Mouse (Mus musculus): ENCODE results near the gene Olfr522.

The Olfr522 gene

DNA sequence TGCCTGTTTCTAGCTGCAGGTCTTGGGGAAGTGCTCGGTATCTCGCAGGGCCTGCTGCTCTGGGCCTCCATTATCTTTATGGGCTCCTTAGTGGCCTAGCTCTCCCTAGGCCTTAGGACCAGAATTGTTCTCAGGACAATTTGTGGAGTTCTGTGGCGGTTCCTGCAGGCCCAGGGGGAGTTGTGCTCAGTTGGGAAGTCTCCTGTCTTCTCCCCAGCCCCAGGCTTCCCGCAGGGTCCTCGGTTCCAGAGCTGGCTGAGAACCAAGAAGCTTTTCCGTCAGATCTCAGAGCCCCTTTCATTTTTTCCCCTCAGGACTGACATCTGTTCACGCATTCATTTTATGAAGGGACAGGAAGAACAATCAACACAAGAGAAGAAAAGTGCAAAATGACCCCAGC is at the start of gene Olfr522:
Gene Olfr522 (minus strand): TSS at position 101 of the 400 bp plus-strand sequence.
- DNase-seq (ENCODE audit: low spot score), result no peak

DNA sequence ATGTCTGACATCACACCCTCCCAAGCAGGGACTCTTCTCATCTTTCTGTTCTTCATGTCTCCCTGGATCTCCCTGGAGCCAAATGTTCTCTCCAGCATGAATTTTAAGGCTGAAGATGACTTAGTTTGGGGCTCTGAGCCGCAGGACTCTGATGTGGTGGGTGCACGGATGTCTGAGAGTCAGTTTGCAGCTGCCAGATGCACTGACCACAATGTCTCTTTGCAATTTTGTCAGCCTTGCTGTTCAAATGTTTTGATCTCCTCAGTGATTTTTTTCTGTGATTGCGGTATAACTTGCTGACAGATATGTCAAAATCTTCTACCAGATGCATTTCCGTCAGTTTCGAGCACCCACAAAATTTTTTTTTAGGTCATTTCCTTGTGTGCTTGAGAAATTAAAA is 49.3 kb upstream of the Olfr522 start:
- DNase-seq (ENCODE audit: low spot score), result no peak

DNA sequence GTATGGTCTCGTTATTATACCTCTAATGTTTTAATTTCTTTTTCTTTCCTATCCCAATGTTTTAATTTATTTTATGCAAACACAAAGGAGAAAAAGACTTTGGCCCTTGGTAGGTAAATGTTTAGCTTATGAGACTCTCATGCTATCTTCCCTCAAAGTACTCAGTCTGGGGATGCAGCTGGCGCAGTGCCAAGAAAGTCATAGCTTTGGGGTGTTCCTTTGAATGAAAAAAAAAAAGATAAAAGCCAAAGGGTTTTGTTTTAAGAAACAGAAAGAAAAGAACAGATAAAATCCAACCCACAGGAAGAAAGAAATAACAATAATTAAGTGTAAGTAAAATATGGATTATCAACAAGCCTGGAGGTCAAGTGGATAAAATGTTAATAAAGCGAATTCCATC is 44.1 kb upstream of the Olfr522 start:
- no peak for DNase-seq (ENCODE audit: low spot score)

DNA sequence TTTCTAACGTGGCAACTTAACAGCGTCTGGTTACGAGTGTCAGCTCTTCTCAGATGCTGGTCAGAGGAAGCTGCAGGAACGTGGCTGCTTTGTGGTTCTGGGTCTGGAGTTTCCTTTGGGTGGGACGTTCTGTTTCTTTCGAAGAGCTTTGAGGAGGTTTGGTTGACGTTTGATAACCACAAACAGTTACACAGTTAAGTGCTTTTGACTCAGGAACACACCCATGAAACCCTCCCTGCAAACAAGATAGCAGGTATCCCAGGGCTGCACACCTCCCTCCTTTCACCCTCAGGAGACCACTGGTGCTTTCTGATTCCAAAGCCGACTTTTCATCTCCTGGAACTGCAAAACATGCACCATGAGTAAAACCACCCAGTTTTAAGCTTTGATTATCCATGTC is 43.6 kb upstream of the Olfr522 start:
- no peak for DNase-seq (ENCODE audit: low spot score)

DNA sequence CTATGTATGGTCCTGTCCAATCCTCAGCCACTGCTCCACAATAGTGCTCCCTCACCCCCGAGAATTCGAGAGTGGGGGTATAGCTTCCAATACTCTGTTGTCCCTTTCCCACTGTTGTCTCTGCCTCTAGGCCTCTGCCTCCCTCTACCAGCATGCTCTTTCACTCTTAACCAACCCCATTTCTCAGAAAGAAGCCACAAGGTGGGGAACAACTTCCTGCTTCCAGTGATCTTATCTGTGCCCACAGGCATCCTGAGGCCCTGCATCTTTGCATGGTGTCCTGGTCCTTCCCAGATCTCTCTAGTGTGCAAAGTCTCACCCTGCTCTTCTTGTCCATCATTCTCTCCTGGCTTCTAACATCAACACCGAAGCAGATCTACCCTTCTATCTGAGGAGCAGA is 42.3 kb upstream of the Olfr522 start:
- no peak for DNase-seq (ENCODE audit: low spot score)

DNA sequence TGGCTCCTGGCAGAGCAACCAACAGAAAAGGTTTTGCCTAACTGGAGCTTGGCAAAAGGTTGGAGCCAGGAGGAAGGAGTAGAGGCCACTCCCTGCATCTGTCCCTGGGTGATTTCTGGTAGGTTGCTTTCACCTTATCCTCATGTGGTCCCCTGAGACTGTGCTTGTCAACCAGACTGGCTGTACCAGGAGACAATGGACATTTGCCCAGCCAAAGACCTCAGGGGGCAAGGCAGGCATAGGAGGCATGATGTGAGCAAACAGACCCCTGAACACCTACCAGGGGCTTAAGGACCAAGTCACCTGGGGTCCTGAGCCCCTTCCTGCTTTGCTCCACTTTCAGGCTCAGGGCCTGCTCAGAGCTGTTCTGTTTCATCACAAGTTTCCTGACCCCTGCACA is 41.3 kb upstream of the Olfr522 start, which contains the start of gene Olfr524:
Gene Olfr524 (minus strand): TSS at position 101 of the 400 bp plus-strand sequence.
- no peak for DNase-seq (ENCODE audit: low spot score)

DNA sequence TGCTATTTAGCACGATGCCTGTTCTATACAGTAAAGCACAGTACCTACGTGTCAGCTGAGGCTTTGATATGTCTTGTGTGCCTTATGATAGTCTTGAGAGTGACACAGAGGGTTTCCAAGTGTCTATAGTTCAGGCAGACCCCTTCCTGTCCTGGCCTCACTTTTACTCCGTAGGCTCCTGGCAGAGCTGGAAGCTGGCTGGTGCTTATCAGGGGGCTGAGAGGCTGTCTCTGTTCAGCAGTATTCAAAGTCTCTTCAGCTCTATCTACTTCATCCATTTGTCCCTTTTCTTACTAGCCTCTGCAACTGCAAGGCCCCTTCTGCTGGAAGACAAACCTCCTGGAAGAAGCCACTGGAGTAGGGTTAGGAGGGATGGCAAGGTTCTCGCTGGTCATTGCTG is 36.5 kb upstream of the Olfr522 start:
- DNase-seq (ENCODE audit: low spot score), result no peak

DNA sequence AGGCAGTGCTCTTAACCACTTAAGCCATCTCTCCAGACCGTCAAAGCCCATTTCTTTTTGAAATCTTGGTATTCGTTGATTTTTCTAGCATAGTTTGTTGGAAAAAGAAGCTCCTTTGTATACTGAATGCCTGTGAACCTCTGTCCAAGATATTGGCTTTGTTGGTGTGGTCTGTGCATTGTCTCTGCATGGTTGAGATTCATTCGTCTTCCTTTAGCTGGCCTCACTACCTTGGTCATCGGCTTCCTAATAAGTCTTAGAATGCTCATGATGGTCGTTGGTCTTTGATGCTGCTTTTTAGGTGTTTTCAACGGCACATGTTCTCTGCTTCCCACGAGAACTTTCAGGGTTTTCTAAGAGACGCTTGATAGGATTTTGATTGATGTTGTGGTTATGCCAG is 31.4 kb upstream of the Olfr522 start:
- DNase-seq (ENCODE audit: low spot score), result no peak

DNA sequence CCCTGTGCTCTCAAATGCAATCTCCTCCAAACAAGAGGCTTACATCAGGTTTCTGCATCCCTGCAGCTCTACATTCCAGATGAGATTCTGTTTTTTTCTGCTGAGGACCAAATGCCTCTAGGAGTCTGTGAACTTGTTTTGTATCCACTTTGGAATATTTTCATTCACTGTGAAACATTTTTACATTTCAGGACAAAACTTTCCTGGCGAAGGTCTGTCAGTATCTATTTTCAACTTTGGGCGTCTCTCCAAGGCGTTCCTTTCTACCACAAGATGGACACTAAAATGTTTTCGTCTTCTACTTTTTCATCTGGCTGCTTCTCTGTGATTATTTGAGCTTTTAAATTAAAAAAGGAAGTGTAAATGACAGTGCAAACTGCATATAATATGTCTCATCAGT is 29.5 kb upstream of the Olfr522 start:
- DNase-seq (ENCODE audit: low spot score), result no peak

DNA sequence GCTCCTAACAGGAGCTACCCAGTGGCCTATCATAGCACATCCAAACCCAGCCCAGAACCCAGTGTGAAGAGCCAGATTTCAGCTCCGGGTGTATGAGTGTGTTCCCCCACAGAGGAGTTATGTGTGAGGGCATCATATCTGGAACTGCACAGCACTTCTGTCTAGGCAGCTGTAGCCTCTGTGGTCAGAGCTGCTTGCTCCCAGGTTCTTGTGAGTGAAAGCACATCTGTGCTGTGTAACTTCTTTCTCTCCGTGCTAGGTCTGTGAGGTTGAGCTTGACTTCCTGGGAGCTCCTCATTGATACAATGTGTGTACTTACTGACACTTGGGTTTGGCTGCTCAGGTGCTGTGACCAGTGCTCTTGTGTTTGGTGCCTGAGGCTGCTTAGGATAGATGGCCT is 28.3 kb upstream of the Olfr522 start:
- no peak for DNase-seq (ENCODE audit: low spot score)

DNA sequence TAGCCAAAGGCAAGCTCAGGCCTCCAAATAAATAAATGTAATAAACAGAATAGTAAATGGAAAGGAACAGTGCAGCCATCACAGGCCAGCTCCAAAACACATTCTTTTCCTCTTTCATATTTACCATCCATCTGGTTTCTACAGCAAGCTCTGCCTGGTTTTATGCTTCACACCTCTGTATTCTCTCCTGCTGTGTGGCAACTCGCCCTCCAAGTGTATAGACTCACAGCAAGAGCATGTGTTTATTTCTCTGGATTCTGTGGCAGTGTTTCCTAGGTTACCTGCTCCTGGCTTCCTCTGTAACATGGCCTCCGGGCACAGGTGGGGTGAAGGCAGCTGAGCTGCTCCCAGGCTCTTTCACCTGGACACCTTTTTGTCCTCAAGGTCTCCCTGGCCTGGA is 27.9 kb upstream of the Olfr522 start:
- DNase-seq (ENCODE audit: low spot score), result no peak

DNA sequence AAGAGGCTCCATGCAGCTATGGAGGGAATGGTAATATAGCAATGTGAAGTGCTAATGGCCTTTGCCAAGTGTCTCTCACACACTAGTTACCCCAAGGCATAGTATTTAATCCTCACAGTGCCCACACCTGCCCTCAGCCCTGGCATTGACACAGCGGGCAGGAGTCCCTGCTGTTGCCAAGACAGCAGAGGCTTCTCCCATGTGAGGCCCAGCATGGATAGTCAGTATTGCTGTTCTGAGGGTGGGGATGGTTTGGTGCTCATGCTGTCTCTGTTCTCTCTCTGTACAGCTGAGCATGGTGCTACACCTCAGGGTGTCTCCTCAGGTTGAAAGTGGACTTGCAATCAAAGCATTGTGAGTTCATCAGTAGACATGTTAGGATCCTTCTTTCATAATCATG is 25.9 kb upstream of the Olfr522 start:
- no peak for DNase-seq (ENCODE audit: low spot score)

DNA sequence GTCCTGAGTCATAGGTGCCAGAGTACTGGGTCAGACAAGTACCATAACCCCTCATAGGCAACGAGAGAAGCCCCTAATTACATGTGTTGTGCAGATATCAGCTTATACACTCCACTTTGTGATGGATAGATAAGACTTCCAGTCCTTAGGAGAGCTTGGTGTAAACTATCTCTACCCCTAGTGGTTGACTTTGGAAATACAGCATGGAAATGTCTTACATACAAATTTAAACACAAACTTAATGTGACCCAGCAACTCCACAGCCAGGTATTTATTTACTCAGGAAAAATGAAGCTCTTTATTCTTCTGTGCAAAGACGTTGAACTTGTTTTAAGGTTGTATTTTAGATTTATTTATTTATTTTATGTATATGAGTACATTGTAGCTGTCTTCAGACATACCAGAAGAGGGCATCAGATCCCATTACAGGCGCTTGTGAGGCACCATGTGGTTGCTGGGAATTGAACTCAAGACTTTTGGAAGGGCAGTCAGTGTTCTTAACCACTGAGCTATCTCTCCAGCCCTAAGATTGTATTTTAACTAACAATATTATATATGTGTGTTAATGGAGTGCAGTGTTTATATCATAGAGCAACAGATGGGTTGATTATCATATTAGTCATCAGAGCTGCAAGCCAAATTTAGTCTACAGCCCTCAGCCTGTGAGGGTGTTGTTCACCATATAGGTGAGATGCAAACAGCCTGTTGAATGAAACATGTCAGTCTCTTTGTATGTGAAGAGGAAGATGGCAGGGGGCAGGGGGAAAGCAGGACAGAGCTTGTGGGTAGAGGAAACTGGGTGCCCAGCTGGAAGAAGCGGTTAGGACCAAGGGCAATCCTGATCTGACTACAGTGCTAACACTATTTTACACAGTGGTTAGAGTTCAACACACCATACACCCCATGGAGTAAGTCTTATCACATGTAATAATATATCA is 24.1 kb upstream of the Olfr522 start:
- no peak for DNase-seq (ENCODE audit: low spot score)

DNA sequence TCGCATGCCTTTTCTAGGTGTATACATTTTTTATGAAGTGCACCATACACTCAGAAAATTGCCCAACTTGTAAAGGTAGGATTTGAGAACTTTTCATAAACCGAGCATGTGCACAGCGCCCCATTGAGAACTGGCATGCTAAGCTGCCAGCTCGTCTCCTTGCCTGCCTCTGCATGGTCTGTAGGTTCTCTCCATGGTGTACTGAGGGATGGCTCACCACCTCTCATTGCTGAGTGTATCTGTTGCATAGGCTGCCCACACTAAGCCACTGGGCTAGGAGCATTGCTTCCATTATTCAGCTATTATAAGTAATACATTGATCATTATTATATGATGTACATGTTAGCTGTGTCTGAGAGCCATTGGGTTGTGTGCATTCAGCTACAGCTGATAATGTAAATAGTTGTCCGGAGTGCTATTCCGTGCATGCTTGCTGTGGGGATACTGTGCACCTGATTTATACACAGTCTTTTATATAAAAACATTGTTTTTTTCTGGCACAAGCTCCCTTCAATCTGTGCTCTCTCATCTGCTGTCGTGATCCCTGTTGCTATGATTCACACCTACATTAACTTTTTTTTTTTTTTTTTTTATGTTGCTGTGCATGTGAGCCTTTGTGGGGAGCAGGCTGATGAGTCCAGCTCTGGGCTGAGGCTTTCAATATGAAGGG is 23.3 kb upstream of the Olfr522 start:
- no peak for DNase-seq (ENCODE audit: low spot score)

DNA sequence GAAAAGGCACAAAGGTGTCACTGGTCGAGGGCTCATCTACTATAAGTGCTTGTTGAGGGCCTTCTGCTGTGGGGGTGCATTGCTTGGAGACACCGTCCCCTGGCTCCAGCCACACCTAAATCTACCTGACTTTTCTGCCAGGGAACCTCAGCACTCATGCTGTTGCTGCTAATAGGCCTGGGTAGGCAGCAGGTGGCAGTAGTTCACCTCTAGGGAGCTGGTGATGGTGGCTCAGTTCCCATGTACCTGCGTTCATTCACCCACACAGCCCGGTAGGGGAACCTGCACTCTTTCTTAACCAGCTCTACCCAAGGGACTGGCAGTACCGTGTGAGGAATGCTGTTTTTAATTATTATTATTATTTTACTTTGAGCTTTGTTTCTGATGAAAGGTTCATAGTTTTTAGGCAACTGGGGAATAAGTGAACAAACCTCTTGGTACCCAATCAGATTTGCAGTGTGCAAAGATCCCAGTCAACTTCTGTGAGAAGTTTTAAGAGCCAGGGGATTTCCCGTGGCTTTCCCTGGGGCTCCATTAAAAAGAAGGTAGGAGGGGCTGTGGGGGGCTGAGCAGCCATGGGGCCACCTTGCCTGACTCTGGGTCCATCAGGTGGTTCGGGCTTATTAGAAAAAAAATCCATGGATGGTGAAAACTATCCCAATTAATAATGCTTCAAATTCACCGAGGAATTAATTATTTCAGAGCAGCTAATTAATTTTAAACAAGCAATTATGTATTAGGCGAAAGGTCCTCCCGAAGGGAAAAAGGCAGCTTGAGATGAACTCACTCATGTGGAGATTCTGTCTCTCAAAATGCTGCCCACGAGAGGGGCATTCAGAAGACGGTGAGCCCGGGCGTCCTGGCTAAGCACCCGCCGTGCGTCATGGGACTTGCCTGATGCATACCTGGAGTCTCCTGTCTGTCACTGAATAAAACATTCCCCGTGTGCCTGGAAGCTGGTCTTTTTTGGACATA is 22.4 kb upstream of the Olfr522 start:
- peak; percentile 18 for DNase-seq (ENCODE audit: low spot score)

DNA sequence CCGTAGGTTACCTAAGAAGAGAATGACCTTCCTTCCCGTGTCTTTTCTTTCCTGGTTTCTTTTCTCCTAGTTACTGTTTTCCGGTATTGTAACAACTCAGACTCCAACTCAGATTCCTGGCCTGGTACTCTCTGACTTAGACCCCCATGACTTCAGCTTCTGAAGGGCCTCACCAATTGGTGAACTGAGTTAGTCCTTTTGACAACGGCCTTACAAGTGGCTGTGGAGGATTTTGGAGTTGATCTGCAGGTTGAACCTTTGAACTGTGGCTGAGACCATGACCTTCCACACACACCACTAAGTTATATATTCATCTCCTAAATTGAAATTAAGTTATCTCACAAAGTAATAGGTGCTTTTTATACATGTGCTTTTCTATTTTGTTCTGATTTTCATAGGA is 19.6 kb upstream of the Olfr522 start:
- DNase-seq (ENCODE audit: low spot score), result no peak

DNA sequence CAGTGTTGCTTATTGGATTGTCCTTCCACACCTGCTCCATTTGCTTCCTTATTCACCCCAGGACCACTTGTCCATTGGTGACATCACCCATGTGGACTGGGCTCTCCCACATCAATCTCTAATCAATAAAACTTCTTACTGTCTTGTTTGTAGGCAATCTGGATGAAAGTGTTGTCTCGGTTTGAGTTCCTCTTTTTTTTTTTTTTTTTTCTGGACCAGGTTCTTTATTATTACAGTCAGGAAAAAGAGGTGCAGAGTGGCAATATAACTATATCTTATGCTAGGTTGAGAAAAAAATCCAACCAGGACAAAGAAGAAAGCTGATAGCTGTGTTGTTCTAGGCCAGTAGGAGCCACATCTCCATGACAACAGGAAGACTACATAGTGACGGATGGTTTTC is 16.1 kb upstream of the Olfr522 start:
- no peak for DNase-seq (ENCODE audit: low spot score)

DNA sequence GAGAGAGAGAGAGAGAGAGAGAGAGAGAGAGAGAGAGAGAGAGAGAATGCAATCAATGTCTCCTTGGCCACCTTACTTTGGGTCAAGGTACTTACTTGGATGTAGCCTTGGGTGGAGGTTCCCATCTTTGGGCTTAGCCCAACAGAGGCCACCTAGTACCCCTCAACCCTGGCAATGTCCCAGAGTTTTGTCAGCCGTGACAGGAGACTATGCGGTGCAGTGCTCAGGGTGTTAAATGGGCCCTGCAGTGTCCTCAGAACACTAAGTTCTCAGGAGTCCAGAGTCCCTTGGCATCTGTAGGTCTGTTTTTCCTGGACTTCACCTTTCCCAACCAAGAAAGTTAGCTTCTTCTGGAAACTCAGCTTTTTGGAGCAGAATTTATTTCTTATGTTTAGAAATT is 14.6 kb upstream of the Olfr522 start:
- DNase-seq (ENCODE audit: low spot score), result no peak

DNA sequence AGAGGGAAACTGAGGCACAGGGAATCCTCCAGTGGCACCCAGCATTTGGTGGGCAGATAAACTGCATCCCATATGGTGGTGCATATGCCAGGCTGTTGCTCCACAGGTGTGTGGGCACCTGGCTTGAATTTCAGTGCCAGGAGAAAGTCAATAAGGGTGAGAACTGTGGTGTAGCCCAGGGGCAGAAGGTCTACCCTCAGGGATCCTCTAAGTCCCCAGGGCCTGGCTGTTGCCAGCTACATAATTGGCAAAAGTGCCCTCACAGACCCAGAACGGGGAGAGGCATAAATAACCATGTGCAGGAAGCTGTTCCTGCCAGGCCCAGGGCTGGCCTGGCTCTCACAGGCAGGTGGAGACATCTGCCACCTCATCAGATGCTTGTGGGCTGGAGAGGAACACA is 8.4 kb upstream of the Olfr522 start, which contains the start of gene Olfr523:
Gene Olfr523 (plus strand): TSS at position 282 of the 400 bp plus-strand sequence.
- no peak for DNase-seq (ENCODE audit: low spot score)

DNA sequence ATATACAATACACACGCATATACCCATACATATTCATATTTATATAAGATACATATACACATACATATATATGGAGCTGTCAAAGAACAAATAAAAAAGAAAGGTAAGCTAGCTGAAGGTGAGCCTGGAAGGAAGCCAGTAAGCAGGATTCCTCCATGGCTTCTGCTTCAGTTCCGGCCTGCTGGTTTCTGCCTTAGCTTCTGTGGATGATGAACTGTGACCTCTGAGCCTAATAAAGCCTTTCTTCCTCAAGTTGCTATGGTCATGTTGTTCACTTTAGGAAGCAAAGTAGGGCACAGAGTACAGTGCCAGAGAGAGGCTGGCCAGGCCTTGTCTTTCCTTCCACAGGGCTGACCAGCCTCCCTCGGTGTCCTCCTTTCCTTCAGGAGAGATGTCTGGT is 6.3 kb upstream of the Olfr522 start:
- DNase-seq (ENCODE audit: low spot score), result no peak

DNA sequence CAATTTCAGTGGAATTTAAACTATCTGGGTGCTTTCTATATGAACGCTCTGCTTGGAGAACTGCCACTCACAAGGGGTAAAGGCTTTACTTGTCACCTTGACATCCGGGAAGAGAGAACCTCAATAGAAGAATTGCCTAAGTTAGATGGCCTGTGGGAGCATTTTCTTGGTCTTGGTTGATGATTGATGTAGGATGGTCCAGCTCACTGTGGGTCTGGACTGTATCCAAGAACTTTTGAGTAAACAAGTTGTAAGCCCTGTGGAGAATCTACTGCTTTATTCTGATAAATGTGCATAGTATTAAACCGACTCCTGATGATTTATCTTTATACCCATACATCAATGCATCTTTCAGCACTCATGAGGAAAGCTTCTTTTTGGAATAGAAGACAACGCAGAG is 4.8 kb upstream of the Olfr522 start:
- no peak for DNase-seq (ENCODE audit: low spot score)

DNA sequence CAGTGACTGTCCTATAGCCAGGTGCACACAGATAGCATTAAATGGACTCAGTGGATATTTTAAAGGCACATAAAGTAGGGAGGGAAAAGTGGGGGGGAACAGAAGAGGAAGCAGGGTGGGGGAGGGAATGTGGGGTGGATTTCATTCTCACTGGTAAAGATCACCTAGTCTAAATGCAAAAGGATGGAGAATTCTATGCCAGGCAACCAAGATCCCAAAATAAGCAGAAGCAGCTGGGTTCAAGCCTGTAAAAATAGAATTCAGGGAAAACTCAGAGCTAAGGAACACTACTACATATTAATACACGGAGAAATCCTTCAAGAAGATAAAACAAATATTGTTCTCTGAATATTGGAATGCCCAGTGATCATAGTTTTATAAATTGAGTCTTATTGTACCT is 3.4 kb upstream of the Olfr522 start:
- no peak for DNase-seq (ENCODE audit: low spot score)
